Mouse (Mus musculus) limb, embryonic 11.5 days (tissue): ENCODE results near the gene Slc16a12. TPM values are rescaled to one million over a fixed set of nuclear protein-coding genes. Genes with fewer than 3 reads are reported as not detected.
A peak's percentile ranks its signal among the peaks of the same experiment; 100 is the strongest.
"Not testable (repeated sequence)": the region's sequence is repeated elsewhere in the genome, so short reads cannot be mapped to it uniquely, and the experiment has no call there.

ENCODE experiments used
- ATAC-seq: fragments of 200-750 bp; cut with Nextera tagmentation; 2 replicates; pipeline ENCODE4 v1.8.0; 2017; ENCODE audit warnings: low read depth; ENCODE audit not compliant: insufficient number of reproducible peaks, low FRiP score, low TSS enrichment
- DNase-seq: peaks from one replicate; pipeline ENCODE4 v3.0.0-alpha.2; 2015; ENCODE audit warnings: low spot score
- H3K27ac ChIP-seq: fragments of 300-500 bp; sonication (generic); replicated peaks from 2 replicates; pipeline ENCODE4 v1.5.1; 2014; ENCODE audit warnings: low read depth, mild to moderate bottlenecking, low read length
- H3K27me3 ChIP-seq: fragments of 300-500 bp; sonication (generic); 2 replicates; pipeline ENCODE4 v1.6.1; 2014; ENCODE audit warnings: mild to moderate bottlenecking, low read length, mixed read lengths; ENCODE audit not compliant: control insufficient read depth, insufficient read depth
- H3K36me3 ChIP-seq: fragments of 300-500 bp; sonication (generic); 2 replicates; pipeline ENCODE4 v1.6.1; 2014; ENCODE audit warnings: mild to moderate bottlenecking, low read length, moderate library complexity, mixed read lengths; ENCODE audit not compliant: control insufficient read depth, insufficient read depth
- H3K4me1 ChIP-seq: fragments of 300-500 bp; sonication (generic); 2 replicates; pipeline ENCODE4 v1.6.1; 2014; ENCODE audit warnings: low read length, mixed read lengths; ENCODE audit not compliant: control insufficient read depth, insufficient read depth
- H3K4me2 ChIP-seq: fragments of 300-500 bp; sonication (generic); 2 replicates; pipeline ENCODE4 v1.6.1; 2014; ENCODE audit warnings: low read depth, mild to moderate bottlenecking, moderate library complexity; ENCODE audit not compliant: severe bottlenecking
- H3K4me3 ChIP-seq: fragments of 300-500 bp; sonication (generic); 2 replicates; pipeline ENCODE4 v1.5.1; 2014; ENCODE audit warnings: low read depth, low read length
- H3K9ac ChIP-seq: fragments of 300-500 bp; sonication (generic); 2 replicates; pipeline ENCODE4 v1.6.1; 2014; ENCODE audit warnings: mild to moderate bottlenecking, low read length
- H3K9me3 ChIP-seq: fragments of 300-500 bp; sonication (generic); 2 replicates; pipeline ENCODE4 v1.6.1; 2016; ENCODE audit warnings: low read length; ENCODE audit not compliant: control insufficient read depth
- WGBS: fragments of 180-500 bp; shearing (Covaris S2); extraction: QIAGEN DNeasy Blood & Tissue Kit; methylation state at CpG from one replicate; pipeline ENCODE4 v1.1.7; 2014; 5-methylcytosine and 5-hydroxymethylcytosine counted together
- polyA plus RNA-seq: library from polyadenylated mRNA; unstranded; fragments of >200 nt; fragmentation: Nextera tagmentation; extraction: Ambion mirVana; gene quantifications from 2 replicates; pipeline ENCODE4 v1.2.1, GENCODE M21; 2014

The Slc16a12 gene
- polyA plus RNA-seq, 1 experiment from 2014 or later = 0.85 TPM

- Histone ChIP-seq H3K9me3 (no peaks in the 10 kb centered on the region), H3K27me3 (no peaks in the 10 kb centered on the region), H3K36me3 (no peaks in the 10 kb centered on the region), H3K4me3 (no peak overlapping the region), H3K4me1 (no peaks in the 10 kb centered on the region), H3K9ac (no peak overlapping the region), H3K4me2 (no peak overlapping the region), H3K27ac (no peak overlapping the region)
- DNase-seq = no peak
- WGBS = 84% methylated on average over 7 of the region's 7 CpGs
- no peak for ATAC-seq
Measured at GRCm38 (mm10) chr19:34756561-34757240, 9.6 kb upstream of the Slc16a12 start.

- Histone ChIP-seq H3K36me3 (no peaks in the 10 kb centered on the region), H3K4me1 (no peaks in the 10 kb centered on the region), H3K9me3 (no peaks in the 10 kb centered on the region), H3K27ac (no peak overlapping the region), H3K4me3 (no peak overlapping the region), H3K4me2 (no peak overlapping the region), H3K27me3 (no peaks in the 10 kb centered on the region), H3K9ac (no peak overlapping the region)
- WGBS = 97% methylated on average over 1 of the region's 1 CpGs
- ATAC-seq = no peak
- no peak for DNase-seq
Measured at GRCm38 (mm10) chr19:34755680-34756079, 8.6 kb upstream of the Slc16a12 start.

- DNase-seq = no peak
- H3K4me3 ChIP-seq = no peak overlapping the region
- H3K36me3 ChIP-seq = no peaks in the 10 kb centered on the region
- no peak overlapping the region for H3K4me2 ChIP-seq
- no peaks in the 10 kb centered on the region for H3K4me1 ChIP-seq
- 35% methylated on average over 5 of the region's 5 CpGs for WGBS
- no peak overlapping the region for H3K27ac ChIP-seq
- no peaks in the 10 kb centered on the region for H3K9me3 ChIP-seq
- H3K9ac ChIP-seq = no peak overlapping the region
- no peak for ATAC-seq
- no peaks in the 10 kb centered on the region for H3K27me3 ChIP-seq
Measured at GRCm38 (mm10) chr19:34753243-34753642, 6.2 kb upstream of the Slc16a12 start.

GRCm38 (mm10) chr19:34752391-34753092, 5.5 kb upstream of the Slc16a12 start:
- H3K27ac ChIP-seq = no peak overlapping the region
- no peaks in the 10 kb centered on the region for H3K4me1 ChIP-seq
- H3K9ac ChIP-seq = no peak overlapping the region
- H3K4me2 ChIP-seq = no peak overlapping the region
- WGBS = 80% methylated on average over 3 of the region's 3 CpGs
- DNase-seq = no peak
- no peak for ATAC-seq
- H3K9me3 ChIP-seq = no peaks in the 10 kb centered on the region
- H3K27me3 ChIP-seq = no peaks in the 10 kb centered on the region
- no peaks in the 10 kb centered on the region for H3K36me3 ChIP-seq
- H3K4me3 ChIP-seq = no peak overlapping the region

- Histone ChIP-seq H3K27me3 (no peaks in the 10 kb centered on the region), H3K9me3 (no peaks in the 10 kb centered on the region), H3K36me3 (no peaks in the 10 kb centered on the region), H3K27ac (no peak overlapping the region), H3K4me1 (peaks cover 5% of the 10 kb centered on the region; the same call in 1 of the 2 replicates), H3K9ac (no peak overlapping the region), H3K4me2 (no peak overlapping the region), H3K4me3 (no peak overlapping the region)
- DNase-seq (no peak), ATAC-seq (no peak)
- 86% methylated on average over 4 of the region's 4 CpGs for WGBS
Measured at GRCm38 (mm10) chr19:34751150-34751549, 4.1 kb upstream of the Slc16a12 start.

GRCm38 (mm10) chr19:34748992-34749391, 1.9 kb upstream of the Slc16a12 start:
- Histone ChIP-seq H3K9me3 (no peaks in the 10 kb centered on the region), H3K4me3 (no peak overlapping the region)
- WGBS = 67% methylated on average over 2 of the region's 2 CpGs

DNA sequence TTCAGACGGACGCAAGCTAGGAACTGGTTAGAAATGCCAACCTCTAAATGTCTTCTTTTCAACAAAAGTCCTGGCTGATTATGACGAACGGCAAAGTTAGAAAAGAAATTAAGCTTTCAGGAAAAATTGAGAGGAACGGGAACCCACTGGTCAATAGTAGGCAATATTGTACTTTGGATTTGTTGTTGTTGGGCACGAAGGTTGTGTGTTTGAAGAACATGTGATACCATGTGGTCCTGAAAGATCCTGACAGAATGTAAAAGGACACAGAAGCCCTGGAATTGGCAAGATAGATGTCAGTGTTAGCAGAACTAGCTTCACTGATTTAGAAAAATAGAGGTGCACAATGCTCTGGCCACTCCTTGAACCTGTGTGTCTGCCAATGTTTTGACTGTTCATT, 880 bp upstream of the Slc16a12 start:
- not testable (repeated sequence) for H3K4me3 ChIP-seq, H3K27me3 ChIP-seq, H3K27ac ChIP-seq, ATAC-seq, H3K9ac ChIP-seq, H3K4me1 ChIP-seq, DNase-seq, H3K36me3 ChIP-seq, H3K9me3 ChIP-seq, H3K4me2 ChIP-seq
- 92% methylated on average over 6 of the region's 6 CpGs for WGBS

More at GRCm38 (mm10) chr19:34748992-34749391, 1.9 kb upstream of the Slc16a12 start:
- DNase-seq (no peak), ATAC-seq (no peak)
- no peak overlapping the region for H3K9ac ChIP-seq
- H3K27ac ChIP-seq = no peak overlapping the region
- H3K4me1 ChIP-seq = peaks cover 5% of the 10 kb centered on the region; the same call in 1 of the 2 replicates
- H3K36me3 ChIP-seq = no peaks in the 10 kb centered on the region
- no peak overlapping the region for H3K4me2 ChIP-seq
- H3K27me3 ChIP-seq = no peaks in the 10 kb centered on the region

DNA sequence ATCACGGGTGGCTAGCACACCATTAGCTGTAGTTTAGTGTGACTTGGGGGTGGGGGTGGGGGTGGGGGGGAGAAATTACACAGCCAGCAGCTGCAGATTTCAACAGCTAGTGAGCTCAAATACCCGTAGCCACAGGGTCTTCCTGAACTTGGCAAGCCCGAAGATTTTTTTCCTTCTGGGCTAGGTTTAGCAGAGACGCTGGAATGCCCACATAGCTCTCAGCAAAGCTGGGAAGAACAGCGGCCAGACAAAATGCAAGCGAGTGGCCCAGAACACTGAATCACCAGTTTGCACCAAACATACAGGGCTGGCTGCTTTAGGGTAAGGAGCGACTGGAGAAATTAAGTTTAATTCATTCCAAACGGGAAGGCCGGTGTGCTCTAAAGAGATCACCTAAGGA, 888 bp downstream of the Slc16a12 start:
- H3K4me2 ChIP-seq = peak overlapping the region; percentile 98
- ATAC-seq = 0 out of 2 replicates have a peak, but pooled peaks have one; percentile 37
- DNase-seq = no peak
- H3K4me1 ChIP-seq = peaks cover 5% of the 10 kb centered on the region; the same call in 1 of the 2 replicates
- H3K36me3 ChIP-seq = no peaks in the 10 kb centered on the region
- H3K9ac ChIP-seq = no peak overlapping the region
- peak overlapping the region; percentile 67 for H3K4me3 ChIP-seq
- H3K27me3 ChIP-seq = no peaks in the 10 kb centered on the region
- 5% methylated on average over 9 of the region's 9 CpGs for WGBS
- H3K9me3 ChIP-seq = no peaks in the 10 kb centered on the region
- H3K27ac ChIP-seq = peak overlapping the region; percentile 14; the same call in 1 of the 2 replicates
